Mouse (Mus musculus) lung, postnatal 25 days (tissue): ENCODE results near the gene Atp6v0e.

ENCODE experiments used
- DNase-seq: peaks from one replicate; pipeline ENCODE4 v3.0.0; 2022; ENCODE audit warnings: low spot score

Atp6v0e gene

DNA sequence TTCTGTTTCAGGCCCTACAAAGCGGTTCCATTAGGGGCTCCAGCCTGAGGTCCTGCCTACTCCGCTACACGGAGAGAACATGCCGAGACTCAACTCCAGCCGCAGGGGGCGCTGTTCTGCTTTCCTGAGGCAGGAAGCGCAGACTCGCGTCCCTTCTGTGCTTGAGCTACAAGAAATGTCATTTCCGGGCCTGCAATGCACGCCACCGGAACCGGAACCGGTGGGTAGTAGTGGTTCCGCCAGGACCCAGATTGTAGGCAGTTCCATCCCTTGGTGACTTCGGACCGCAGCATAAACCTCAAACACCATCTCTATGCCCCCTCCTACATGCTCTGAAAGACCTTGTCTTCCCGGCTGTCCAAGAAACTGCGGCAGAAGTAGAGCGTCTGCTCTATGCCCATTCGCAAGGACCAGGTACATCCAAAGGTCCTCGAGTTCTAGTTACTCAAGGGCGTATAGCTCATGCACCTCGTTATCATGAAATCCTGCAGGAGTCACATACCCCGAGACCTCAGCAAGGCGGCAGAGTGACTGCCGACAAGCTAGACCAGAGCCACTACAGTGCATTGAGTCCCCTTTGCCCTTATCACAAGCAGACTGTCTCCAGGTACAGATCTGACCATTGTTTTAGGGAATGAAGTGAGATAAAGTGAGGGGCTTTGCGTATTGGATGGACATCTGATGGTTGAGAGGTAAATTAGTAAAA, at the start of gene Atp6v0e:
TSS of gene Atp6v0e (plus strand) at position 254 of the 706 bp plus-strand sequence.
- peak; percentile 96 for DNase-seq

DNA sequence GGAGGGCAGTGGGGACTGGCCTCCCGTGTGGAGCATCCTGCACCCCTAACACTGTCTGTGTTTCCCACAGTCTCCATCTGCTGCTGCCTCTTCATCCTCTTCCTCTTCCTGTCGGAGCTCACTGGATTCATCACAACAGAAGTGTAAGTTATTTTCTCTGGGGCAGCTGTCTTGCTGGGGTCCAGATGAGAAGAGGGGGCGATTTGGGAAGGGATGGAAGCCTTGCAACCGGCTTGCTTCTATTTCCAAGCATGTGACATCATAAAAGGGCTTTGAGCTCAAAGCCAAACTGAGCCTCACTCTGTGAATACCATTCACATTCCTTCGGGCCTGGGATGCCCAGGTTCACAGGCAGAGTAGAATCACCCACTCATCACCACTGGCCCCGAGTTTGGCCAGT, 48.7 kb upstream of the Atp6v0e start:
- no peak for DNase-seq

DNA sequence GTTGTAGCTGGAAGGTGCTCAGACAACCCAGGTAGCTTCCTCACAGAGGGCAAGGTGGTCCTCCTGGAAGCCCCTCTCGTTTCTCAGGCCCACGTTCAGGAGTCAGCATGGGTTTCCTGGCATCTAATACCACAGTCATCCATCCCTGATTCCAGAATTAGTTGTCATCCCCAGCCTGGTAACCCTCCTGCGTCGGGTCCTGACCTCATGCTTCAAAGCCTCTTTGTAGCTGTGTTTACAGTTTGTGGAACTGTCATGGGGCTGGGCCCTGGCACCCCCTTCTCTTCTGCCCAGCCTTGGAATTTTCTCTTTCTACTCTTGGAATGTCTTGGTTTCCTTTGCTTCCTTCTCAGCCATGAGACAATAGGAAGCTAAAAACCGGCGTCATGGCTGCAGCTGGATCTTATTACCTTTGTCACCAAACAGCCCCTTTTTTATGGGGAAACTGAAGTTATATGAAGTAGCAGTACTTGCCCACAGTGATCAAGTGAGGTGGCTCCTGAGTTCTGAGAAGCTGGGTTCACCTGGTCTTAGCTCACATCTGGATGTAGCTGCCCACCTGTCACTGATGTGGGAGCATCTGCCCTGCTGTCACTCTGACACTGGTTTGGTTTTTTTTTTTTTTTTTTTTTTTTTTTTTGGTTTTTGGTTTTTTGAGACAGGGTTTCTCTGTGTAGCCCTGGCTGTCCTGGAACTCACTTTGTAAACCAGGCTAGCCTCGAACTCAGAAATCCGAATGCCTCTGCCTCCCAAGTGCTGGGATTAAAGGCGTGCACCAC, 48.1 kb upstream of the Atp6v0e start:
- DNase-seq, result no peak

DNA sequence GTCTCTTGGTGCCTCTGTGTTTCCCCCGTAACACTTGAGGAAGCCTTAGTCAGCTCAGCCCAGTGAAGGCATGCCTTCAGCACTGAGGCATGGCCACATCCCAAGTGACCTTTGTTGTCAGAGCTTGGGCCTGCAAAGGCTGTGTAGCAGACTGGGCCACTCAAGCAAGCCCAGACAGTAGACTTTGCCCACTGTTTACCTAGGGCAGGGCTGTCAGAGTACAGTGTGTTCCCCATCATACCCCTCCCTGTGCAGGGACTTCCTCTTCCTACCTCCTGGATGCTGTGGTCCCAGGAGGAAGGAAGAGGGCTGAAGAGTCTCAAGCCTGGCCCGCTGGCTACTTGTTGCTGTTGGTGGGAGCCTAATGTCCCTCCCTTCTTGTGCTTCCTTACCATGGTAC, 46.3 kb upstream of the Atp6v0e start:
- peak; percentile 89 for DNase-seq

DNA sequence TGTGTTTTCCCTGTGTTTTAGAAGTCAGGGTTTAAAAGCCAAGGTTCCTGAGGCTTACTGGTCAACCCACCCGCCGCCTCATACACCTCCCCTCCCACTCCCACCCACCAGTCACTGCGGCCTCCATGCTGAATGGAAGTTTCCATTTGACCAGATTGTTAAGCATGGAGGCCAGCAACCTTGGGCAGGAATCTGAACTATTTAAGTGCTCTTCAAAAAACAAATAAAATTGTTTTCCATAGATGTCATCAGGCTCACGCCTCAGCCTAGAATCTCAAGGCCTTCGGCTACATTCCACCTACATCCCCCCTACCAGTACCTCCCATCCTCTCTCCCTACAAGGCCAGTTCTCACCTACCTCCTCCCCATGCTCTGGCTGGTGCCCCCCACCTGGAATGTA, 44.5 kb upstream of the Atp6v0e start:
- peak; percentile 61 for DNase-seq

DNA sequence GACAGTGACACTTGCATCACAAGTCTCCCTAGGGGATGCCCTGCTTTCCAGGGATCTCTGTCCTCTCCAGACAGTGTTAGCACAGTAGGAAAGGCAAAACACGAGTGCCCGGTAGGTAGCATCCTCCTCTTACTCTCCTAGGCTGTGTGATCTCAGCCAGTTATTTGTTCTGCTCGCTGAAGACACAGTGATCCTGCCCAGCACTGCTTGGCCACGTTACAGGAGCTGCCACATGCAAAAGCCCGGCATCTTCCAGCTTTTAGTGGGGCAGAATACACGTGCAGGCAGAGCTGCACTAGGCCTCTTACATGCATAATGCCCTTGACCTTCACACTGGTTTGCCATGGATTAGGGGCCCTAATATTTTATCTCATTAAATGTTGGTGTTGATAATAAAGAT, 43.5 kb upstream of the Atp6v0e start:
- DNase-seq, result no peak

DNA sequence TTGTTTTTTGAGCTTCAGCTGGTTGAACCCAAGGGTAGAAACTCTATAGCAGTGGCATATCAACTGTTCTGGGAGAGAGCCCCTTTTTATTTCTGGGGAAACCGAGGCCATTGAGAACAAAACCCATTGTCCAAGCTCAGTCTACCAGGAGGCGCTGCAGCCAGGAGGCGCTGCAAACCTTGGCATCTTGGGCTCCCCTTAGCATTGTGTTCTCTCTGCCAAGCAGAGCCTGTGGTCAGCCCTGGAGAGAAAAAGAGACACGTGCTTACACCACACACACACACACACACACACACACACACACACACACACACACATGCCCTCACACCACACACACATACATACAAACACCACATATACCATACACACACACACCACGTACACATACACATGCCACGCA, 42.7 kb upstream of the Atp6v0e start:
- no peak for DNase-seq

DNA sequence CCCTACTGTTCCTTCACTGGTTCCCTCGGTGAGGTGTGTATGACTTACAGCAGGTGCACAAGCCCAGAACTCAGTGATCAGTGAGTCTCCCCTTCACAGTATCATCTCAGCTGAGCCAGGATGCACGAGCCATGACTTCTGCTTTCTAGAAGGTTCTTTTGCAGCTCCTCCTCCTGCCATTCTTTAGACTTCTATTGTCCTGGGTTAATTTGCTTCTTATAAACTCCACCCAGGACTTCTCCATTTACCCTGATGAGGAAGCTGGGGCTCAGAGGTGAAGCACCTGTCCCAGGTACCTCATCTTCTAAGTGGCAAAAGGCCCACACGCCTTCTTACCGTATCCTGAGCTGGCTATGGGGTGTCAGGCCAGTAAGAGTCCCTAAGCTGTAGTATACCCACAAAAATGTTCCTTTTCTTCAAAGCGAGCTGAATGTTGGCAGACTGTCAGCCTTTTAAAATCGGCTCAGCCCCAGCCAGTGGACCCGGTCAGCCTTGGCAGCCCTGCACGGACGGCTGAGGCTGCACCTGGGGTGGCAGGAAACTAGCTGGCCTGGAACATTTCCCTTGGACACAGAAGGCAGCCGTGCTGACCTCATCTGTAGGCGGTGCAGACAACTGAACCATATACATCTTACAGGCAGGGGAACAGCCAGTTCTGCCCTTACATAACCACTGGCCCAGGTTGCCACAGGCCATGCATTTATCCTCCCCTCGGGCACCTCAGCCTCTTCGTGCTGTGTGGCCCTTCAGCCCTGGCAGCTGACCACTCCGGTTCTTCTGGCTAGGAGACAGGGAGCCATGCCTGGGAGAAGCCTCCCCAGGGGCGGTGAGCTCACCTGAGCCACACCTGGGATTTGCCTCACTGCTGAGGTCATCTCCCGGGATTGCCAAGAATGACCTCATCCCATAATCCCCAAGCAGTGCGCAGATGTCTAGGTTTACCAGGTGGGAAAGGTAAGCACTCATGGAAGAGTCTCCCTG, 42.0 kb upstream of the Atp6v0e start:
- DNase-seq, result peak; percentile 87

DNA sequence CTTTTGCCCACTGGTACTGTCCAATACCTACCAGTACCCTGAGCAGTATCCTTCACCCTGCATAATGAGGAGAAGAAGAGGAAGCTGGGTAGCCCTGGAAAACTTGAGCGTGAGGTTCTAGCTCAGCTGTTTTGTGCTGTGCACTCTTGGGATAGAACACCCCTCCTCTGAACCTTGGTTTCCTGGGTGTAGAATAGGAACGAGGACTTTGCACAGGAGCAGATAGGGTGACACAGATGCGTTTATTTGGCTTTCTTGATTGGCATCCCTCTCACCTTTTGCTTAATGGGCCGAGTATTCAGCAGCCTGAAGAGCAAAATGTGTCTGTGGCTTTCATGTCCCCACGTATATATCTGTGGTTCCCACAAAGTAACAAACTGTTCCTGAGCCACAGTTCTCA, 41.1 kb upstream of the Atp6v0e start:
- DNase-seq, result no peak

DNA sequence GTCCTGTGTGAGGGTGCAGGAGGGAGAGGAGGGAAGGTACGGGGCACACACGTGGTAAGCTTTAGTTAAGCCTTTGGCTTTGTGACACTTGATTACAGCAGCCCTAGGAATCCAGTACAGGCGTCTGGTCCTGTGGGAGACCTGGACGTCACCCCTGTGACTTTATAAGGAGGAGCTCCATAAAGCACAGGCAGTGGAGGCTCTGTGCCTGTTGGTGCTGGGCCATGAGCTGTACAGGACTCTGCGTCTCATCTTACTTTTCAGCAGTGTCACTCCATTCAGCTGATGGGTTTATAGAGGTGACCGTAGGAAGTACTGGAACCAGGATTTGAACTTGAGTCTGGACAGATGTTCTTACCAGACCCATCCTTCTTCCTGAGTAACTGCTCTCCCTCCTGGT, 39.0 kb upstream of the Atp6v0e start:
- DNase-seq, result no peak

DNA sequence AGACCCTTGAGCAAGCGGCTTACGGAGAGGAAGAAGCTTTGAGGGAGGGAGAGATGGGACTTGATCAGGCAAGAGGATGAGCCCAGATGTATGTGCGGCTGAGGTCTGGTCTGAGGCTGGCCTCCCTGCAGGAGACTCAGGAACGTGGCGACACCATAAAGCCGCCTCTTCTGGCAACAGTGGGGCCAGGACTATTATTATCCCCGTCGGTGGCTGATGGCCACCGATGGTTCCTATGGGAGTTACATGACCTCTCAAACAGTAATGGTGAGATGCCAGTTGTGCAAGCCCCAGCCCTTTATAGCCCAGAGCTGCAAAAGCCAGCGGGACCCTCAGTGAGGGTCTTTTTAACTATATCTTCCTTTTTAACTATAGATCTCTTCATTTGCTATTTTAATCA, 38.0 kb upstream of the Atp6v0e start:
- DNase-seq, result no peak

DNA sequence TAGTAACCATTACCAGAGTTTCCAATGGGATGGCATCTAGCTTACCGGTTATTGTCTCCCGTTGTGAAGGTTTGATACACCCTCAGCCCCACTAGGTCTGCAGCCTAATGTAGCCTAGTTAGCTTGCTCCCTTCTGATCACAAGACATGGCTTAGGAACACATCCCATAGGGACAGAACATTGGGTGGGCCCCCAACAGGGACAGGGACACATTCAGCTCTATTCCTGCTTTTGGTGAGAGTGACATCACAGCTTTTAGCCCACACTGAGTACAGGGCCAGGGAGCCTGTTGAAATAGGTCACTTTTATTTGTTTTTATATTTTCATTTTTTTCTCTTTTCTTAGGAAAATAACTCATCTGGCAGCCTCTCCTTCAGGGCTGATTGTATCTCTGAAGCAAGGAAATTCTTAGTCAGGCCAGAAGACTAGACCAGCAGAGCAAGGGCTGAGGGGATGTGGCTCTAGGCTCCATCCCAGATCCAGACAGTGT, 37.5 kb upstream of the Atp6v0e start:
- no peak for DNase-seq

DNA sequence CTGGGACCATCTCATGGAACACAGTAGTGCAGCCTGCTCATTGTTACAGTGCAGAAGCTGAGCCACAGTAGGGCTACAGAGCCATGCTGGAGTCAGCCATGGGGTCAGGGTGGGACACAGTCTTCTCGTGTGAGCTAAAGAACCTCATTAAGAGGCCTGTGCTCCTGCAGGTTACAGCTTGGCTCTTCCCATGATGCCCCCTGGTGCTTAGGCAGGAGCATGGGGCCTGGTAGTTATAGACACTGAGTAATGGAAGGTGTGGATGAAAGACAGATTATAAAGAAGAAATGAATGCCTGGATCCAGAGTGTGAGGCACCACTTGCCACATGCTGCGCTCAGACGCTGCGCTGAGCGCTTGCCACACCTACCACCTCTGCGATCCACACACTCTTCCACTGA, 34.6 kb upstream of the Atp6v0e start:
- no peak for DNase-seq

DNA sequence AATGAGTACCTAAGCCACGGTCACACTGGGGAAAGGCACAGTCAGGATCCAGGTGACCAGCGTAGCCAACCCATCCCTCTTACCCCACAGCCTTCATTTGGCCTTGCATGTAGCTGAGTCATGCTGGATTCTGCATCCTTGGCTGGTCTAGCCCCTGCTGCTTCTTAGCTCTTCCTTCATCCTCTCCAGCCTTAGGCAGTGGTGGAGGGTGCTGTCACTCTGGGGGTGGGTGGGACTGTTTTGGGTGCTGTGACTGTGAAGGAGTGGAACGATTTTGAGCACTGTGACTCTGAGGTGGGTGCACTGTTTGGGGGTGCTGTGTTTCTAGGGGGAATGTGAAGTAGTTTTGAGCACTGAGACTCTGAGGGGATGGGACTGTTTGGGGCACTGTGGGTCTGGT, 34.1 kb upstream of the Atp6v0e start:
- no peak for DNase-seq

DNA sequence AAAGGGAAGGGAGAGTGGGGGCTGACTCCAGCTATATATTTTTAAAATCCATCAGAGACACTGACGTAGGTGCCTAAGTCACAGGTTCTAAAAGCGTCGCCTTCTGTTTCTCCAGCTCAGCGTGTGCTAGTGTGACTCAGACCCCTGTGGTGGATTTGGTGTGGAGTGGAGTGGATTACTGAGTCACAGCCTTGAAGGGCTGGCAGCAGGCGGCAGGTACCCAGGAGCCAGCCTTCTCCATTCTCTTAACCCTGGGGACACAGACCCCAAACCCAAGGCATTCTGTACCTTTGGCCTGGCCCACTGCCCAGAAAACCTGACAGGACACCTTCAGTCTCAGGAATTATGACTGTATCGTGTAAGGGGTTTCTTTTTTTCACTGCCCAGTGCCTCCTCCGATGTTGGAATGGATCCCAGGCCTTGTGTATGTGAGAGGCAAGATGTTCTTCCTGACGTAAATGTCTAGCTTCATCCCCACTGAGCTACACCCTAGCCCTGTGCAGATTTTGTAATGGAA, 31.2 kb upstream of the Atp6v0e start:
- DNase-seq, result no peak

DNA sequence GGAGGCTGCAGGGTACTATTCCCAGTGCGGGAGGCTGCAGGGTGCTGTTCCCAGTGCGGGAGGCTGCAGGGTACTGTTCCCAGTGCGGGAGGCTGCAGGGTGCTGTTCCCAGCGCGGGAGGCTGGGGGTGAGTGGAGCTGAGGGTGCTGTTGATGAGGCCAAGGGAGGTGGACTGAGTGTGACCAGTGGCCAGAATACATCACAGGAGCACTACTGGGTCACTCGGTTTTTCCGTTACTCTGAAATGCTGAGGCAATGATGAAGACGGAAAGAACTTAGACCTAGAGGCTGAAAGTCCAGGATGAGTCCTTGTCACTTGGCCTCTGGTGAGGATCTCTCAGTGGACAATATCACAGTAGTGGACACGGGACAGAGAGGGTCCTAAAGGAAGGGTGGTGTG, 29.8 kb upstream of the Atp6v0e start:
- DNase-seq, result no peak

DNA sequence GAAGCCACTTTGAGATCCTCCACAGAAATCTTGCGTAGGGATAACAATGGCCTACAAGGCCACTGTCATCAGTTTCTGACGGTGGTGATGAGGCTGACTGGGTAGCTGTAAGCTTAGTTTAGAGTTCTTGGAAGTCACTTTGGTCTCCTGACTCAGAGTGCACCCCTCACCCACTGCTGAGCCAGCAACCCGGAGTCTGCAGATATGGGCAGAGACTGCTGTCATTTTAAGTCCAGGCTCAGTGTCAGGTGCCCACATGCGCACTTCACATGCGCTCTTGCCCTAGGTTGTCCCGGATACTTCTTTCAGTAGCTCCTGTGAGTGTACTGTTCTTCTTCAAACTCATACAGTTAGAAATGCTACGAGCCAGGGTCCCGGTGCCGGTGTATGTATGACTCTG, 29.1 kb upstream of the Atp6v0e start:
- DNase-seq, result no peak

DNA sequence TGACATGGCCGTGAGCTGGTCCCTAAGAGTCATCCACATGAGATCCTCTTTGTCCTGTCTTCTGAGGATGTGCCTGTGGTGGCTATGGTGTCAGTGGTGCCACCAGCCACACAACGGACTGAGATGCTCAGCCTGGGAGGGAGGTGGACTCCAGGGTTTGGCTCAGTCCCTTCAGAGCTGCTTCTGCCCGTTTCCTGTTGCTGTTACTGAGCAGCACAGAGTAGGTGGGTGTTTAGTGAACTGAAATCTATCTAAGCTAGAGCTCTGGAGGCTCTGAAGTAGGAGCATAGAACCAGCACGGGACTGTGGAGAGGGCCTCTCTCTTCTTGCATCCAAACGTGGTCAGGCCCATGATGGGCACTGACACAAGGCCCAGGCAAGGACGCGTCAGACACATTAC, 28.5 kb upstream of the Atp6v0e start:
- DNase-seq, result no peak

DNA sequence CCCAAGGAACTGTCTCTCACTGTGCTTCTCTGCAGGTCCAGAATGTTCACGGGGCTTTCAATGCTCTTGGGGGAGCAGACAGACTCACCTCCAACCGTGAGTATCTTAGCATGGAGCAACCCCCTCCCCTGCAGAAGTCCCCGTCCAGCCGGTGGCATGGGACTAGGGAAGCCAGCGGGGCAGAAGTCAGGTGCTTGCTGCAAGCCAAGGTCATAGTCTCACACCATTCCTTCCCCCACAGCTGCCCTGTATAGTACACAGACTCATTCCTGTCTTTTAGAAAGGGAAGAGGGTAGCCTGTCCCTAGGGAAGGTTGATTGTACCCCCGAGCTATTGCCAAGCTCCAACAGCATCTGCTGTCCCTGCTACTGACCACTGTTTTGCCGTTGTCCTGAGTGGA, 27.1 kb upstream of the Atp6v0e start:
- DNase-seq, result no peak

DNA sequence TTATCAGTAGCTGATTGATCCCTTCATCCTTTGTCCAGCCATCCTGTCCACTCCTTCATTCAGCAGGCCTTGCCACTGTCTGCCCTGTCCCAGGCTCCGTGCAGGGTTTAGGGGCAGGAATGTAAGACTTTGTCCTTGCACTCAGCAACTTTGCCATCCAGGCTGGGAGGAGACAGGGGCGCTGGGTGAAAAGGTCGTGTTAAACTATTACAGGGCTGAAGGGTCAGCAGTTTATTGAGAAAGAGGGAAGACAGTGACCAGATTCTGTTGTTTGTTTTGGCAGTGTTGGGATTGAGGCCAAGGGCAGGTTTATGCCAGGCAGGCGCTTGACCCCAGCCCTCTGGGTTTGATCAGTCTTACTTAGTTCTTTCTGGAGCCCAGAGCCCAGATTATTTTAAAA, 25.2 kb upstream of the Atp6v0e start:
- no peak for DNase-seq

DNA sequence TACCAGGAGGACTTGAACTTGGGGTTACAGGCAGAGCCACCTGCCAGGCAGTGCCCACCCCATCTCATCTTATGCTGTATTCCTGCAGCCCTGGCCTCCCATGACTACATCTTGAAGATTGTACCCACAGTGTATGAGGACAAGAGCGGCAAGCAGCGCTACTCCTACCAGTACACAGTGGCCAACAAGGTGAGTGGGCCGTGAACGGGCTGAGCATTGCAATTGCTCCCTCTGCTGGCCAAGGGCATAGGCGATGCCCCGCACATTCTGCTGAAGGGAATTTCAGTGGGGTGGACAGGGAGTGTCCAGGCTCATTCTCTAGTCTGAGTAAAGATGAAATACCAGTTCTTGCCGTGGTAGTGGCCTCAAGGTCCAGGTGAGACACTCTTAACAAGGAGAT, 24.4 kb upstream of the Atp6v0e start:
- peak; percentile 85 for DNase-seq

DNA sequence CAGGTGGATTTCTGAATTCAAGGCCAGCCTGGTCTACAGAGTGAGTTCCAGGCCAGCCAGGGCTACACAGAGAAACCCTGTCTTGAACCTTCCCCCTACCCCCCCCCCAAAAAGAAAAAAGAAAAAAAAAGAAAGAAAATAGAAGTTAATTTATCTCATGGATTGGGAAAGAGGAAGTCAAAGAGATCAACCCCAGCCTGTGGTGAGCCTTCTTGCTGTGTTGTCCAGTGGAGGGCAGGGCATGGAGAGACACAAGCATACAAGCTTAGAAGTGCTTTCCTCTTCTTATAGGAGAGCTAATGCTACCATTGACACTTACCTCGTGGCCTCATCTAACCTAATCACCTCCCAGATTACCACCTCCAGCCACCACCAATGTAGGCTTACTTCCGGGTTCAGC, 23.2 kb upstream of the Atp6v0e start:
- DNase-seq, result no peak
